In the genomic region with DNA sequence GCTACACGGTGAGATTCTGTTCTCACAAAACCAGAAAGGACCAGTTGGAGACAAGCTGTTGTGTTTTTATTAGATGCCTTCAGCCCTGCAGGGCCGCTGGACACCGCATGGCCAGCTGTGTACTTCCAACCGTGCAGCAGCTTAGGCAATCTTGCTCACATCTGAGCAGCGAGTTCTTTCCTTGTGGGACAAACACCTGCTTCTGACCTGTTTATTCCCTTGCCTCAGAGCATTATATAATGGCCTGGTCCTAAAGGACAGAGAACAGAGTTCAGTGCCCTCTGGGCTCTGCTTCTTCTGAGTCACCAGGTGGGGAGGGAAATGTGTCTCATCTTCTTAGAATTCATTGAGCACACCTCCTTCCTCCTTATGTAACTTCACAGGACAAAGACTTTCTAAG, we compare ENCODE assay signal across 11 mouse cellular contexts. TPM values are rescaled to one million over a fixed set of nuclear protein-coding genes. Genes with fewer than 3 reads are reported as not detected.
"Had no signal": no experiment of that assay in that cellular context is flagged by ENCODE, and none has a peak within 500 bp of the region (broad histone marks: within the 10 kb centered on the region; RNA-seq: fewer than 3 reads in every experiment).

No protein-coding gene starts in this region.

- H3K36me3 ChIP-seq: limb, embryonic 13.5 days; liver, embryonic 13.5 days; midbrain, embryonic 13.5 days had no signal

- H3K4me3 ChIP-seq: limb, embryonic 13.5 days; liver, embryonic 13.5 days; midbrain, embryonic 13.5 days had no signal

- H3K4me1 ChIP-seq: limb, embryonic 13.5 days had no signal

- H3K27me3 ChIP-seq: limb, embryonic 13.5 days; liver, embryonic 13.5 days; midbrain, embryonic 13.5 days had no signal

- DNase-seq: left cerebral cortex, postnatal 4 days; liver, embryonic 13.5 days; lung, adult 18-20 months; right cerebral cortex, postnatal 14 days; thymus, adult 18-20 months; thymus, postnatal 25 days had no signal

- H3K9me3 ChIP-seq: limb, embryonic 13.5 days; liver, embryonic 13.5 days; midbrain, embryonic 13.5 days had no signal

- ATAC-seq: hindbrain, postnatal 0 days; midbrain, embryonic 13.5 days had no signal

- H3K9ac ChIP-seq: limb, embryonic 13.5 days; liver, embryonic 13.5 days; midbrain, embryonic 13.5 days had no signal

- H3K27ac ChIP-seq: hindbrain, postnatal 0 days; limb, embryonic 13.5 days; liver, embryonic 13.5 days; midbrain, embryonic 13.5 days; stomach, postnatal 0 days had no signal

- H3K4me2 ChIP-seq: limb, embryonic 13.5 days; liver, embryonic 13.5 days; midbrain, embryonic 13.5 days had no signal

RNA-seq across cellular contexts. Expression of gene Gldc, which starts 12.4 kb away (rescaled TPM):
- polyA plus RNA-seq: spleen, adult 2 months had no signal
